Mouse (Mus musculus) spleen, postnatal 0 days (tissue): Measurements from ENCODE around the gene Fstl5. TPM values are rescaled to one million over a fixed set of nuclear protein-coding genes. Genes with fewer than 3 reads are reported as not detected.

Experiments
- polyA plus RNA-seq: library from polyadenylated mRNA; unstranded; fragments of >200 nt; fragmentation: Nextera tagmentation; extraction: Ambion mirVana; gene quantifications from 2 replicates; pipeline ENCODE4 v1.2.1, GENCODE M21; 2015

Gene Fstl5
- not detected in 2 replicates for polyA plus RNA-seq

DNA sequence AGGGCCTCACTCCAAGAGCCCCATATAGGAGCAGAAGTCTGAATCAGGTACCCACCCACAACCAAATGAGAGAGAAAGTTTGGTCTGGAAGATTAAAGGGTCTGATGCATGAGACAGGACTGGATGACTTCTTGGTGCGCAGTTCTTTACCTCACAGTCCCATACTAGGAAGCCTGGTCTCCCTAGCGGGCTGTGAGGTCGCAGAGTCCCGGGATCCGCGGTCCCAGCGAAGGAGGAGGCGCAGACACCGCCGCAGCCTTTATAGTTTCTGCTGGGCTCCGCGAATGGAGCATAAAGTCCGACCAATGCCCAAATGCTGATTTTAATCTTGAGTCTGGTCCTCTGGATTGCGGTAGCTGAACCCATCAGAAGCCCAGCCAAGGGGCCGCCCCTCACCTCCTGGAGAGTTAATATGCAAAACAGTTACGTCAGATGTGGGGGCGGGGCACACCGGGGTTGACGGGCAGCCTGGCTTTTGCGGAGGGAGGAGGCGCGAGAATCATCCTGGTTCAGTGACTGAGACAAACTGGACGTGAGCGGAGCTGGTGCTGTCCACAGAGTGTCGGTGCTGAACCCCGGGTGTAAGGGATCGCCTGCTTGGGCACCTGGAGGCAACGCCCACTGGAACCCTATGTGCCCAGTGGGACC, at the start of gene Fstl5:
Gene Fstl5 (plus strand): TSS at position 211 of the 648 bp plus-strand sequence.

Other genes with a start within 250 kb of the Fstl5 start
- 30.1 and 33.0 TPM in 2 replicates for gene Golim4, start 117.3 kb upstream of the Fstl5 start, polyA plus RNA-seq